Mouse (Mus musculus): ENCODE data around the gene Stat3. TPM values are rescaled to one million over a fixed set of nuclear protein-coding genes. Genes with fewer than 3 reads are reported as not detected.

Stat3 gene
- total and polyA plus RNA-seq, 3 experiments = 35.9 to 69.2 (median 51.1) TPM

GRCm38 (mm10) chr11:100968501-100968900 lies 29.2 kb upstream of the Stat3 start:
- H3K4me1 ChIP-seq (ENCODE audit: control insufficient read depth in 1 of 2, insufficient read depth in 2 of 2) = peaks cover 9 to 14% of the 10 kb centered on the region in 2 experiments
- no peak overlapping the region for H3K27ac ChIP-seq (ENCODE audit: insufficient read depth, low read depth)
- in situ Hi-C loops (cut with MboI; ENCODE audit: low pct_ligation_motif_present, low pct_unique_long_range_greater_than_20kb, low sequenced_read_pairs) (no loop called here), dilution Hi-C loops (cut with MboI; ENCODE audit: extremely low pct_ligation_motif_present, extremely low pct_unique_long_range_greater_than_20kb, low sequenced_read_pairs) (no loop called here)
- no peaks in the 10 kb centered on the region for H3K79me2 ChIP-seq (replicated peaks; ENCODE audit: control insufficient read depth, extremely low read depth, insufficient read depth, poor library complexity, severe bottlenecking)
- no peak overlapping the region for H3K4me3 ChIP-seq (replicated peaks in 1 of 3; ENCODE audit: low read depth in 2 of 3, low read length in 2 of 3, poor library complexity in 1 of 3)
- H3K9me3 ChIP-seq (replicated peaks; ENCODE audit: low read length) = peaks cover 10% of the 10 kb centered on the region
- H3K9ac ChIP-seq (ENCODE audit: insufficient read depth, low read depth) = no peak overlapping the region
- H3K27me3 ChIP-seq (replicated peaks) = peaks cover 16% of the 10 kb centered on the region
- no peak for DNase-seq (ENCODE audit: extremely low read depth)
- H3K4me2 ChIP-seq (ENCODE audit: insufficient read depth, low read depth, poor library complexity, severe bottlenecking) = no peak overlapping the region
- TF ChIP-seq JUND (conservative IDR thresholded peaks at IDR 0.05; ENCODE audit: low read depth, low read length) (no peak), CHD2 (IDR thresholded peaks at IDR 0.05; ENCODE audit: low read length) (no peak), PAX5 (IDR thresholded peaks at IDR 0.05; ENCODE audit: low read length) (no peak), POLR2AphosphoS2 (IDR thresholded peaks at IDR 0.05; ENCODE audit: low read depth, low read length) (no peak), ELF1 (IDR thresholded peaks at IDR 0.05; ENCODE audit: low read depth, low read length) (no peak), HCFC1 (IDR thresholded peaks at IDR 0.05; ENCODE audit: low read depth, low read length) (no peak), ETS1 (conservative IDR thresholded peaks at IDR 0.05; ENCODE audit: low read depth, low read length) (no peak), RAD21 (IDR thresholded peaks at IDR 0.05; ENCODE audit: low read depth, low read length) (no peak), E2F4 (IDR thresholded peaks at IDR 0.05; ENCODE audit: insufficient replicate concordance, low read depth, low read length) (no peak), KAT2A (IDR thresholded peaks at IDR 0.05; ENCODE audit: insufficient replicate concordance, low read length) (no peak), ZKSCAN1 (IDR thresholded peaks at IDR 0.05; ENCODE audit: borderline replicate concordance, low read depth, low read length) (no peak), IRF4 (IDR thresholded peaks at IDR 0.05; ENCODE audit: low read depth, low read length) (no peak), MAZ (IDR thresholded peaks at IDR 0.05; ENCODE audit: low read depth, low read length) (no peak), TBP (conservative IDR thresholded peaks at IDR 0.05; ENCODE audit: low read depth, low read length) (no peak)
- no peaks in the 10 kb centered on the region for H3K36me3 ChIP-seq (replicated peaks in 1 of 2; ENCODE audit: control insufficient read depth in 1 of 2, insufficient read depth in 1 of 2, low read length in 1 of 2)

GRCm38 (mm10) chr11:100967881-100968420 lies 28.6 kb upstream of the Stat3 start:
- H3K4me1 ChIP-seq (ENCODE audit: control insufficient read depth in 1 of 2, insufficient read depth in 2 of 2) = peaks cover 9 to 12% of the 10 kb centered on the region in 2 experiments
- TF ChIP-seq EP300 (IDR thresholded peaks at IDR 0.05; ENCODE audit: low read length) = no peak
- no peak for TF ChIP-seq CHD2 (IDR thresholded peaks at IDR 0.05; ENCODE audit: low read length)
- no peak for TF ChIP-seq JUN (IDR thresholded peaks at IDR 0.05; ENCODE audit: insufficient read depth, low read depth, low read length)
- TF ChIP-seq NRF1 (IDR thresholded peaks at IDR 0.05; ENCODE audit: low read depth, low read length) = no peak
- no peak for TF ChIP-seq MAZ (IDR thresholded peaks at IDR 0.05; ENCODE audit: low read depth, low read length)
- no peak for TF ChIP-seq KAT2A (IDR thresholded peaks at IDR 0.05; ENCODE audit: insufficient replicate concordance, low read length)
- TF ChIP-seq BHLHE40 (IDR thresholded peaks at IDR 0.05; ENCODE audit: low read depth, low read length) = no peak
- TF ChIP-seq TBP (conservative IDR thresholded peaks at IDR 0.05; ENCODE audit: low read depth, low read length) = no peak
- TF ChIP-seq MEF2A (IDR thresholded peaks at IDR 0.05; ENCODE audit: borderline replicate concordance, low read depth, low read length) = no peak
- TF ChIP-seq ZMIZ1 (IDR thresholded peaks at IDR 0.05; ENCODE audit: low read depth, low read length) = no peak
- no peak for TF ChIP-seq MAX (IDR thresholded peaks at IDR 0.05; ENCODE audit: low read length)
- no peak for TF ChIP-seq ZC3H11A (IDR thresholded peaks at IDR 0.05; ENCODE audit: low read depth, low read length)
- TF ChIP-seq POLR2AphosphoS2 (IDR thresholded peaks at IDR 0.05; ENCODE audit: low read depth, low read length) = no peak
- TF ChIP-seq HCFC1 (IDR thresholded peaks at IDR 0.05; ENCODE audit: low read depth, low read length) = no peak
- TF ChIP-seq ZNF384 (IDR thresholded peaks at IDR 0.05; ENCODE audit: low read depth, low read length) = no peak
- no peak for TF ChIP-seq MYC (IDR thresholded peaks at IDR 0.05; ENCODE audit: low read depth, low read length)
- no peak for TF ChIP-seq SMC3 (IDR thresholded peaks at IDR 0.05; ENCODE audit: low read depth, low read length)
- TF ChIP-seq RAD21 (IDR thresholded peaks at IDR 0.05; ENCODE audit: low read depth, low read length) = no peak
- TF ChIP-seq ETS1 (conservative IDR thresholded peaks at IDR 0.05; ENCODE audit: low read depth, low read length) = no peak
- TF ChIP-seq E2F4 (IDR thresholded peaks at IDR 0.05; ENCODE audit: insufficient replicate concordance, low read depth, low read length) = no peak
- no peak for DNase-seq (ENCODE audit: extremely low read depth)
- H3K79me2 ChIP-seq (replicated peaks; ENCODE audit: control insufficient read depth, extremely low read depth, insufficient read depth, poor library complexity, severe bottlenecking) = no peaks in the 10 kb centered on the region
- H3K4me3 ChIP-seq (replicated peaks in 1 of 3; ENCODE audit: low read depth in 2 of 3, low read length in 2 of 3, poor library complexity in 1 of 3) = no peak overlapping the region
- H3K9ac ChIP-seq (ENCODE audit: insufficient read depth, low read depth) = no peak overlapping the region
- H3K36me3 ChIP-seq (replicated peaks in 1 of 2; ENCODE audit: control insufficient read depth in 1 of 2, insufficient read depth in 1 of 2, low read length in 1 of 2) = no peaks in the 10 kb centered on the region
- H3K4me2 ChIP-seq (ENCODE audit: insufficient read depth, low read depth, poor library complexity, severe bottlenecking) = no peak overlapping the region
- in situ Hi-C loops (cut with MboI; ENCODE audit: low pct_ligation_motif_present, low pct_unique_long_range_greater_than_20kb, low sequenced_read_pairs) = no loop called here
- peaks cover 10% of the 10 kb centered on the region for H3K9me3 ChIP-seq (replicated peaks; ENCODE audit: low read length)
- dilution Hi-C loops (cut with MboI; ENCODE audit: extremely low pct_ligation_motif_present, extremely low pct_unique_long_range_greater_than_20kb, low sequenced_read_pairs) = no loop called here
- no peak overlapping the region for H3K27ac ChIP-seq (ENCODE audit: insufficient read depth, low read depth)
- peaks cover 16% of the 10 kb centered on the region for H3K27me3 ChIP-seq (replicated peaks)

All from CH12.LX (cell line).